Mouse (Mus musculus): ENCODE measurements at regions not wholly inside any gene's neighbourhood (a gene's known extent, or its start where the extent isn't known, plus 50 kb on each side); places are given as distances from the start of the nearest gene placed in this dataset.
"Not testable (repeated sequence)": the region's sequence is repeated elsewhere in the genome, so short reads cannot be mapped to it uniquely, and the experiment has no call there.

DNA sequence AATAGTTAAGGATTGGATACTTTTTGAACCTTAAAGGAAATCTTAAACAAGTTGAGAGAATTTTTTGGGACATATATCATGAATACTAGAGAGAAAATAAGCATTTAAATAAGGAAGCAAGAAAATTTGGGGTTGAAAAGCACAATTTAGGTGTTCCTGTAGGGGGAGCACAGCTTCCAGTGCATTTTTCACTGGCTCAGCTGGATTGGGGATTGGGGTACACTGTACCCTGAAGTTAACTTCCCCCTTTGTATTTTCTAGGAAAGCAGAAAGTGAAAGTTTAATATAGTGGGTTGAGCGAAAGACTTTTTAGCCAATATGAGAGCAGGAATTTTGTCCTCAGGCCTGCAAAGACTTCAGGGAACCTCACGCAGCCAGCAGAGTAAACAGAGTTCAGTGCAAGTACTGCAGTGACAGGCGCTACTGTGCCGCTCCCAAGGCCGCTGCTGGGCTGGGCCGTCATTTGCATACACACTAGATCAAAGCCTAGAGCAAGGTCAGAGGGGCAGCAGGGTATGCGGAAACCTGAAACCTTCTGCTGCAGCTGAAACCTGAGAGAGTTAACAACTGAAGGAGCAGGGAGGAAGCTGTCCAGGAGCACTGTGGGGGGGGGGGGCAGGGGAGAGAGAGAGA, 1111.4 kb downstream of the H2al1n start:
- peak; percentile 53 to 54 for DNase-seq

DNA sequence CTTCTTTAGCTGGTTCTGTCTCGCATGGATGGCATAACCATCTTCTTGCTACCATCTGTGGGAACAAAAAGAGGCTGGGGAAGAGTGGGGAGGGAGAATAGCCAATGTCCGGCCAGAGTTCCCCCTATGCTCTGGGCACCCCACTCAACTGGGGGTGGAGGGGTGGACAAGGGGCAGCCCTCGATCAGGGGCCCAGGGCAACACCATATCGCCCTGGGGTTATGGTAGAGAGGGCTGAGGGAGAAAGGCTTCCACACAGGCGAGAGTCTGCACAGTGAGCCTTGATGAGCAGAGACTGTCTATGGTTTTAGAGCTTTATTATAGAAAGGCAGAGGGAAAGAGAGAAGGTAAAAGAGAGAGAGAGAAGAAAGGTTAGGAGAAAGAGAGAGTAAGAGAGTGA, 1112.0 kb downstream of the H2al1n start:
- no peak for DNase-seq

DNA sequence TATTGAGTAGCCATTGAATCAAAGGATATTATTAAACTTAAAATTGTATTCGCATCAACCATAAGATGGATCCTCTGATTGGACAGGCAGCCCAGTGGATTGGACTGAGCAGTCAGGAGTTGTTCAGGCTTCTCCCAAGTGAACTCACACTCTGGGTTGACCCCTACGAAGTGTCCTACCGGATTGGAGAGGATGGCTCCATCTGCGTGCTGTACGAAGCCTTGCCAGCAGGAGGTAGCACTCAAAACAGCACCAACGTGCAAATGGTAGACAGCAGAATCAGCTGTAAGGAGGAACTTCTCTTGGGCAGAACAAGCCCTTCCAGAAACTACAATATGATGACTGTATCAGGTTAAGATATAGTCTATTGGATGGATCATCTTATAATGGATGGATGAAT, 1154.2 kb downstream of the H2al1n start:
- not testable (repeated sequence) for DNase-seq

Measured in adrenal gland, postnatal 36 days (tissue).